Mouse (Mus musculus): ENCODE data around the gene Spats2l.

Gene Spats2l

DNA sequence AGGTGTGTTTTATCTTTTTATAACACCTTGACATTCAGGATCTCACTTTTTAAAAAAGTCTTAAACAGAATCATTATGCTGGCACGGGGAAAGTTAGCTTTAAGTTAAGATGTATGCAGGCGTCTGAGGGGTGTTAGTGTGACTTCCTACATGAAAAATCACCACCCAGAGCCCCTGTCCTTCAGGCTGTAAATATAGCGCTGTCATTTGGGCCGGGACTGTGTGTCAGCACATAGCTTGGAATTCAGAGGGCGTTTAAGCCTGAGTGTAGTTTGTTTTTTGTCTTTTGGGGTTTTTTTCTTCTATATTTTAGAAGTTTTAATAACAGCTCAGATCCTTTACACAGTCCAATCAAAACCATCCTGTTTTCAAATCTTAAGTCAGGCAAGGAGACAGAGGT, 115.8 kb downstream of the Spats2l start:
- no peak for DNase-seq (ENCODE audit: low spot score in 2 of 2)

DNA sequence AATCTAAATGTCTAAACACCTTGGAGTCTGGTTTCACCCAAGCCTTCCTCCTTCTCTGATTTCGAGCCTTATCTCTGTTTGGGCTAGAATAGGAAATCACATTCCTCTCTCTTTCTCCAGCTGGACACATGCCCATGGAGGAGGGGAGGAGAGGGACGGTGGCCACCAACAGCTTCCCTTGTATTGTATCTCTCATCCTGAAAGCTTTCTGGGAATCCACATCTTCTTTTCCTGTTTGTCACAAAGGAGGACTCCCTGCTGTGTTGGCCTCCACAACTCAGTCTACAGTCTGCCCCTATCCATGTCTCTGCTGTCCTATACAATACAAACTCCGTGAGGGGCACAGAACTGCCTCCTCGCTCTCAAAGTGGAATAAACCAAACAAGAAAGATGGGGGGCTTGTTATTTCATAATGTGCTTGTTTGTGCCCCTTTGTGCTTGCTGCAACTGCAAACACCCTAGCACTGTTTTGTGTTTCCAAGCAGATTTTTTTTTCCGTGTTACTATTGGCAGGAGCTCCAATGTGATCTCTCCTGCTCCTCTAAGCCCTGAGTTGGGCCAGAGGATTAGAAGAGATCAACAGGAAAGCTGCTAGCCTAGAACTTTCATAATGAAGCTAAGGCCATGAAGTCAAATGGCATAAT, 116.4 kb downstream of the Spats2l start:
- DNase-seq (ENCODE audit: low spot score in 2 of 2), result no peak

DNA sequence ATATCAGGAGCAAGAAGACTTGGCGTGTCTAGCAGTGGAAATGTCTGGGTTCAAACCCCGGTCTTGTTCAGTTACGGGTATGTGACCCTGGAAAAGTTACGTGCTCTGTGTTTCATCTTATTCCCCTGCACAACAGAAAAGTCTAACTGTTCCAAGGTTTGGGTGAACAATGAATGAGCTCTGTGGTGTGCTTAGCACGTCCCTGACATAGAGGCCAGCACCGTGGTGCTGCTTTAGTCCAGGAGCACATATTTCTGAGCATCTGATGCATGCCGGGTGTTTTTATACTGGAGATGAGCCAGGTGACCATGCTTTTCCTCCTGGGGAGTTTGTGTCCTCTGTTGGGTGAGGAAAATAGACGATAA, 116.9 kb downstream of the Spats2l start:
- no peak for DNase-seq (ENCODE audit: low spot score in 2 of 2)

DNA sequence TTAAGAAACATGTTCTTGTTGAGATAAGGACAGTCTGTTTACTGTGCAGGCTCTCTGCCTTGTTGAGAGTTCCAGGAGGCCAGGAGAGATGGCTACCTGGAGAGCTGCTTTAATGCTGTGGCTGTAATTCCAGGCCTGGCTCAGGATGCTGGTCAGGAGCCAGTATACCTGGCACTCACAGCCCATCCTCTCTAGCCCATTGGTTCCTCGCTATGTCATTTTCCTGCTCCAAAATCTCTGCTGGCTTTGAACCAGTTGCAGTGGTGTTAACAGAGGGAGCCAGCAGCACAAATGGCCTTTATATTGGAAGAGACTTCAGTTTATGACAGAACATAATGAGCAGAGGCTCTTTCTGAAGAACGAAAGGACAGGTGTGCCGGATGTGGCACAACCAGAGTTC, 127.5 kb downstream of the Spats2l start:
- DNase-seq (ENCODE audit: low spot score in 2 of 2), result no peak

DNA sequence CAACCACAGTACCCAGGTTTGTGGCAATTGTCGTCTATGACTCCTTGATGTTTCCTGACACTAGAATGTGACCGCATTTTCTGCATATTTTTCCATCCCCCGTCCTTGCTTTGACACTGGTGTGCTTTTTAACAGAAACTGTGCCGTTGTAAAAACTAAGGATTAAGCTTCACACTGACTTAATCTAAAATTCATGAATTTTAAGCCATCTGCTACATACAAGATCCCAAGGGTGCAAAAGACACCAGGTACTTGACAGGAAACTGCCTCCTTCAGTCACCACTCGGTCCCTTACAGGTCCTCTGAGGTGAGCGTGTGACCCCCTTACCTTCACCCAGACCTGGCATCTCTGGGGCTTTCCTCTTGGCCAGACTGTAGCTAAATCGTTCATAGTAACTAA, 129.8 kb downstream of the Spats2l start:
- DNase-seq (ENCODE audit: low spot score in 2 of 2), result no peak

DNA sequence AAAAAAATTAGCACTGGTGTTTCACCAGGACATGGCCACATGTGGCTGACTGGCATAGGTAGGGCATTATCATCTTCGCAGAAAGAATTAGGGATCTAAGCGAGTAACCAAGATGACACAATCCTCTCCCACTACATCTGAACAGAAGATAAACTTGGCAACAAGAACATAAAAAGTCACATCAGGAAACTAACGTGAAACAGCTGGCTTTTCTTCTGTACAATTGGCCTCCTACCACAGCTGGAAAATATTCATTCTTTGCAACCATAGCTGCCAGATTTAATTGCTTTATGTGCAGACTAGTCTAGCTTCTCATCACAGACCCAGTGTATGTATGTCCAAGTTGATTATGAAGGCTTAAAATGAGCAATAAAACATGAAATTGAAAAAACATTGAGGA, 131.9 kb downstream of the Spats2l start:
- no peak for DNase-seq (ENCODE audit: low spot score in 2 of 2)

DNA sequence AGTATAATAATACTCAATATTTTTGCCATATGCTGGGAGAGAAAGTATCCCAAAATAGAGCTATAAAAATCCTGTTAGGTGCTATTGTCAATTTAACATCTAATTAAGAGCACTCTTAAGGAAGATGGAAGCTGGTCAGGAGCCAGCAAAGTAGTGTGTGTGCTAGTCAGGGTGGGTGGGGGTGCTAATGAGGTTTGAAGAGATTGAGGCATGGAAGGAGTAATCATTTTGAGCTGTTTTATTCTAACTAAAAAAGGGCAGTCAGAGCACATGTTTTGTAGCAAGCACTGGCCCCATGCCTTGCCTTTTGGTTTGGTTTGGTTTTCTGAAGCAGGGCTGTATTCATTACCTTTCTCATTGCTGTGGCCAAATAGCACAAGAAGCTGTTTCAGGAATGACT, 132.3 kb downstream of the Spats2l start:
- DNase-seq (ENCODE audit: low spot score in 2 of 2), result no peak

DNA sequence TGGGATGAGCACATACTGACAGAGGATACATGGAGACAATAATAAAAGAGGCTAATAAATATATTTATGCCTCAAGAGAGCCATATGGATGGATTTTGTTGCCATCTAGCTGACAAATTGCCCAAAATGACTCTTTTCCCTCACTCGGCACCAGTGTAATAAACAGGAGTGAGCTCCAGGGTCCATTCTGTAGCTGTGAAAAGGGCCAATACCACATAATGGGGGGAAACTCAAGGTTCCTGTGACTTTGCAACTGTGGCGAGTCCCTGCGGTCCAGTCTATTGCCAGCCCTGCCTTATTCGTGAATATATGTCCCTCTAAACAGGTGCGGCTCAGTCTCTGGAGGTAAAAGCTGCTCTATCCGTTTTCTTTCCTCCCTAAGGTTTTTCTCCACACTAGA, 137.6 kb downstream of the Spats2l start:
- DNase-seq (ENCODE audit: low spot score in 2 of 2), result no peak

DNA sequence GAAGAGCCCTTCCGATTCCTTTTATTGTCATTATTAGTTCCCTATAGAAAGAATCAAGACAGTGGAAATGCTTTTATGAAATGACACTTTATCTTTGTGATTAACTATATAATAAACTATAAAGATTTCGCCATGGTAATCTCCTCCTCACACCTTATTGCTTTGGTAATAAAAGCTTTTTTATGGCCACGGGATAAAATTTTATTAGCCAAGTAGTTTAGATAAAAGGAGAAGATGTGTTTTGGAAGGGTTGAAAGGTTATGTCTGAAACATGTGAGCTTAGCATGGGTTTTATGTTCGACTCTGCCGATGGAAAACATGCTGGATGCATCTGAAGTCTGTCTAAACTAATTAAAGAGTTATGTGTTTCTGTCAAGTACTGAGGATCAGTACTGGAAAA, 143.4 kb downstream of the Spats2l start:
- DNase-seq (ENCODE audit: low spot score in 2 of 2), result no peak

DNA sequence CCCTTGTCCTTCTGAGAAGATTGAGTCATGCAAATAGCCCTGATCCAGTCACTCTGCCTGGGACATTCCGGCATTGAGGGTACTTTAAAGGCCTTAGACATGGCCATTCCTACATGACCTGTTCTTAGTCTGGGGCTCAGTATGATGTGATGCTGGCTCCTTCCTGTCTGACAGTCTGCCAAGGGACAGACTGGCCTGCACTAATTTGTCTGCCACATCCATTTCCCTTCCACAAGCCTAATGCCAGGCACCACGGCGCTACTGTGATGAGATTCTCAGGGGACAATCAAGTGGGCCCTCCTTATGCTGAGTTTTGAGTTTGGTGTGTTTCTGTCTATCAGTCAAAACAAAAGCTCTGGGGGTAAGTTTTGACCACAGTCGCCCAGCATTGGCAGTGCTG, 144.6 kb downstream of the Spats2l start:
- no peak for DNase-seq (ENCODE audit: low spot score in 2 of 2)

DNA sequence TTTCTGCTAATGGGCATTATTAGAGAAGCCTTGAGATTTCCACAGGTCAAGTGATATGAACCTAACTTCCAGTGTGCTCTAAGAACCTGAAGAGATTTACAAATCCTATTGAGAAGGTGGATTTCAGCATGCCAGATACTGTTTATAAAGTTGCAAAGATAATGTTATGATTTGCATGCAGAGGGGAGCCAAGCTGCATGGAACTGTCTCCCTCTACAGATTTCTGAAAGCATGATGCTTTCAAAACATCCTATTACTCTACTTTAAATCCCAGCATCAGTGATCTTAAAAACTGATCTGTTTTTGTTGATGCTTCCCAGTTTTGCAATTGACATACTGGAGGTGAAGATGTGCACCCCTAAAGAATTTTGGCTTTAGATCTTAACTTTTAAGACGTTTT, 160.3 kb downstream of the Spats2l start:
- DNase-seq (ENCODE audit: low spot score in 2 of 2), result no peak

DNA sequence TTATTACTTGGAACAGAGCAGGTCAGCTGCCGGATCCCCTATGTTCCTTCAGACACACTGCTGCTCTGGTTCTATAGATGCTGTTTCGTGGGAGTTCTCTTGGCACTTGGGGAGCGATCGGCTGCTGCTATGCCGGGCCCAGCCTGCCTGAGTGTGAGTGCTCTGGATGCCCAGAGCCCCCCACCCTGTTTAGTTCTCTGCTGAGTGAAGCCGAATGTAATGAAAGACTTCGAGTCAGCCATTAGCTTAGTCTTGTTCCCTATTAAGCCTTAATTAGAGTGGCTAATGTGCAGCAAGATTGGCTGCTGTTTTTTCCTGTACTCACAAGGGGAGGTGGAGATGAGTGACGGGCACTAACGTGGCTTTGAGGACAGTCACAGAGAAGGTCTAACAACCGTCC, 166.7 kb downstream of the Spats2l start:
- DNase-seq (ENCODE audit: low spot score in 2 of 2), result no peak

DNA sequence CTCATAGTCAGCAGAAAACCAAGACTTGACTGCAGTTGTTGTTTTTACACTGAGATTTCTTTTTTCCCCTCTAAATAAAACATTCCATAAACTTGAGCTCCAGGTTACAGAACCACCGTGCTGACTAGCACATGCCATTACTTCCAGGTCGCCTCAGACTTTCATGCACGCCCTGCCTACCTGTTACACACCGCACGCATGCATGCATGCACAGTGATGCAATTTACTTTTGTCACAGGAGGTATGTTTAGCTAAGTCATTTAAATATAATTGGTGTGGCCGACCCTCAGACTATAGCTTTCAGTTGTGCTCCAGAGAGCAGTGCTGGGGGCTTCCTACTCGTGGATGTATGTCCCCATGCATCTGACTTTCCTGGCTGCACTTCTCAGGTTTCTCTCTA, 167.1 kb downstream of the Spats2l start:
- DNase-seq (ENCODE audit: low spot score in 2 of 2), result no peak

DNA sequence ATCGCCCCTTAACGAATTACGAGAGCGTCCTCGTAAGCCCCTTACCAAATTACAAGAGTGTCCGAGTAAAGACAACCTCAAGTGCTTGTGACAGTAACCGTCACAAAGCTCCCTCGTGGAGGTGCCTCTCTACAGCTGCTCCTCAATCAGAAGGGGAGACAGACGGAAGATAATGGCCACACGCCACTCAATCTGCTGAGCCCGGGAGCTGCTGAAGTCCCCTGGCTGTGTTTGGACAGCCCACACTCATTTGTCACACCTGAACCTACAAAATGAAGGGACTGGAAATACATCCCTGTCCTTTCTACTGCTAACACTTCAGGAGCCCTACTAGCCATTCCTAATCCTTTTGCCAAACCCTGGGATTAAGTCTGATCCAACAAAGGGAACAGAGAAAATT, 167.8 kb downstream of the Spats2l start:
- DNase-seq (ENCODE audit: low spot score in 2 of 2), result no peak

DNA sequence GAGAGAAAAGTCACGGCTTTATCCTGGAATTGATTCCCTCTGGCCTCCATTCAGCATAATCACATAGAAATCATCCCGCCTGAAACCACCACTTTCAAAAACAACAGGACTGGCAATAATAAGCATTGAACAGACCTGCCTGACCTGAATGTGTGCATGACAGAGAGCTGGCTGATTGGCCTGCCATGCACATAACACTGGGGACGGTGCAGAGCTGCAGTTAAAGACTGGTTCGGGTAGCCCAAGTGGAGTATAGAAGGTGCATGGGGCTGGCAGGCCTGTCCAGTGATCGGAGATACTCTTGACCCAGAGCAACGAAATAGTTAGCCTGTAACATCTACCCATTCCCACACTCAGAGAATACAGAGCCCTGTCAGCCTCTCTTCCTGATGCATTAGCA, 168.3 kb downstream of the Spats2l start:
- DNase-seq (ENCODE audit: low spot score in 2 of 2), result no peak

DNA sequence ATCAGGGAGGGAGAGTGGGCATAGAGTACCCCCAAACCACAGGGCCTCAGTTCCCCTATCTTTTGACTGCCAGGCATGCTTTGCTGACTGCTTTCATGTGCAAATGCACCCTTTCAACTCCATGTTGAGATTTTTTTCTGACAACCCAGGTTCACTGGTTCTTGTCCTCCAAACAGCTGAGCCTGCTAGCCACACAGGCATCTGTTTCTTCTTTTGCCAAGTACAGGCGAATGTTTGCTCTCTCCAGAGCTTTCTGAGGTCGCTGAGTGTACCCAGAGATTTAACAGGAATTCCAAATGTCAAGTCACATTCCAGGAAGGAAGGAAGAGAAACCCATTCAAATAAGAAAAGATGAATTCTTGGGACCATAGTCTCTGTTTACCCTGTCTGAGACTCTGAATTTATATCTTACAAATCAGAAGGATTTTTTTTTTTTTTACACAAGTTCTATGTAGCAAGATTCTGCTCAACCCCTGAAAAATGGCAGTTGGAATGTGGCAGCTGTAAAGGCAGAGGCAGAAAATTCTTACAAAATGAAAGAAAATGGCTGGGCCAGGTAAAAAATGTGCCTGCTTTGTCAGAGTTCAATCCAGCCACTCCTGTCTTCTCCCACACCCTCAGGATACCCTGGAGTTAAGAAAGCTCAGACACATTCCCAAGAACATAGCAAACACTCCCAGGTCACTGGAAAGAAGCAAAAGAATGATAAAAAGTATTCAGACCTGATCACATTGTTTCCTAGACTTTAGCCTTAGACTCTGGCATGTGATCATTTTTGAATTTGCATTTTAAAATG, 173.8 kb downstream of the Spats2l start:
- DNase-seq (ENCODE audit: low spot score in 2 of 2), result no peak

DNA sequence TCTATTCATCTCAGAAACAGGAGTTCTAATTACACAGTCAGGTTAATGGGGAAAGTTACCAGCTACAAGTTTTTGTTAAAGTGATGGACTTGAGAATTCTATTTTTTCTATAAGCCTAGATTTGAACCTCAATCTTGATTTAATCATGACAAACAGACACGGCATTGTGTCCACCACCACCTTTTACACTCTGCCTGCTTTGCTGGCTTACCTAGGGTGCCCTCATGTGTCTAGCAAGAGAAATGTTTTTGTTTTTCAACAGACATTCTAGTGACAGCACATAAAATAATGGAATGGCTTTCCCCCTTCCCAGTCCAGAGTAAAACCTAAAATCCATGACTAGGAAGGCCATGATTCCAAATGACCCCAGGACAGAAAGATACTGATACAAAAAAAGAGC, 175.2 kb downstream of the Spats2l start:
- DNase-seq (ENCODE audit: low spot score in 2 of 2), result no peak

DNA sequence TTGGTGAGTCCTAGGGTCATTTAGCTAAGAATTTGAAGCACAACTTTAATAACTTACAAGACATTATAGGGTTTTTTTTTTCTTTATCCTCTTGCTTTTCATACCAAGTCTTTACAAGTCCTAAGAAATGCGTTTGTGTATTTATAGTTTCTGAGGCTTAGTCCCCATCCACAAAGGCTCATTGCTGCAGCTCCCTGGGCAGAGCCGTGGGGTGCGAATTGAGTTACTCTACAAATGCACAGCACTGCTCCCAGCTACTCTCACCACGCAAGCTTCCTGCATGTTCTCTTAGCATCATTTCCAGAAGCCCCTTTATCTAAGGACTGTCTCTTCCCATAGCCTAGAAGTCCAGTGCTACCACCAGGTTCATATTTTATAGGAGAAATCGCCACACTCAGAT, 175.8 kb downstream of the Spats2l start:
- no peak for DNase-seq (ENCODE audit: low spot score in 2 of 2)

DNA sequence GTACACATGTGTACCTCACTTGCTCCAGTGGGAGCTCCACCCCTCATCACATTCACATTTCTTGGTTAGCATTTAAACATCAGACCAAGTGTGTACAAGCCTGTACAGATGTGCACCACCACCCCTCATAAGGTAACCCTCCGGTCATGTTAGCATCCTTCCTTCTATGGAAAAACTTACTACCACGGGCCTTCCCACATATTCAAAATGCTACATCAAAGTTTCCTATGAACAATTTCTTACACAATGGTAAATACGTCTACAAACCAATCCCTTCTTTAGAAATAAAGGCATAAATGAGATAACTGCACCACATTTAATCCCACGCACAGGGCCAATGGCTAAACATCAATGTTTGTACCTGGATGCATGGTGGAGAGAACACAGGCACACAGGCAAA, 178.5 kb downstream of the Spats2l start:
- no peak for DNase-seq (ENCODE audit: low spot score in 2 of 2)

DNA sequence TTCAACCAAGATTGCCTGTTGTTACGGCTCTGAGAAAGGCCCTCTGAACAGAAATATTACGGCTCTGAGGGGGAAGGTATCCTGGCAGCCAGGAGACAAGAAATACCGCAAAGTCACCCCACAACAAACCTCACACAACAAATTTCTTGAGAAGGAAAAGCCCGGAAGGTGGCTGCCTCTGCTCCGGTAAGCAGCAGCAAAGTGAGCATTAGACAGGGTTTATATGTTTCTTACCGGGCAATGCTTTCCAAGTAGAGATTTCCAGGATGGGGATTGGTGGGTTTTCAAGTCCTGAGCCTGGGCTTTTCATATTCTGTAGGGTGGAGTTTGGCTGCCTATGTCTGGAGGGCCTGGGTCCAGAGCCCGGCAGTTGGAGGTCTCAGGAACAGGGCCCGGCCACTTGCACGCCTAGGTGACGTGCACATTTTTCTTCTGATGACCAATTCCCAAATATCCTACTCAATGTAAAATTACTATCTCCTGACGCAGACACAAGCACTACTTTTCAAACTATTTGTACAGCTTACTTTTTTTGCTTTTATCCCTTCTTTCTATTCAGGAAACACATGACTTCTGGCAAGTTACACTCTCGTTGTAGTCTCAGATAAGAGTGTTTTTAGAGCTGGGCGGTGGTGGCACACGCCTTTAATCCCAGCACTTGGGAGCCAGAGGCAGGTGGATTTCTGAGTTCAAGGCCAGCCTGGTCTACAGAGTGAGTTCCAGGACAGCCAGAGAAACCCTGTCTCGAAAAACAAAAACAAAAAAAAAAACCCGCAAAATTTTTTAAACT, 179.8 kb downstream of the Spats2l start:
- no peak for DNase-seq (ENCODE audit: low spot score in 2 of 2)

DNA sequence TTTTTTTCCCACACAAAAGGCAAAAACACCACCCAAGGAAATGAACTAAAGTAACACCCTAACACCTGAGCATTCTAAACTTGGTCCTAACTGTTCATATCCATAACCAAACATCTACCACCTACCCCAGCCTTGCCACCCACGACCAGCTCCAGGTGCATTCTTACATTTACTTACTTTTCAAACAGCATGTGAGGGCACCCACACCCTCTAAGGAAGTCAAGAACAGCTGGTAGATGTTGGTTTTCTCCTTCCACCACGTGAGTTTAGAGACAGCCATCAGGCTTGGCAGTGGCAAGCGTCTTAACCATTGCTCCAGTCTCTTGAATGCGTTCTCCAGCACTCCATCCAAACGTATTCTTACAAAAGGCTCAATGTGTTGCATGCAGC, 180.4 kb downstream of the Spats2l start:
- DNase-seq (ENCODE audit: low spot score in 2 of 2), result no peak

DNA sequence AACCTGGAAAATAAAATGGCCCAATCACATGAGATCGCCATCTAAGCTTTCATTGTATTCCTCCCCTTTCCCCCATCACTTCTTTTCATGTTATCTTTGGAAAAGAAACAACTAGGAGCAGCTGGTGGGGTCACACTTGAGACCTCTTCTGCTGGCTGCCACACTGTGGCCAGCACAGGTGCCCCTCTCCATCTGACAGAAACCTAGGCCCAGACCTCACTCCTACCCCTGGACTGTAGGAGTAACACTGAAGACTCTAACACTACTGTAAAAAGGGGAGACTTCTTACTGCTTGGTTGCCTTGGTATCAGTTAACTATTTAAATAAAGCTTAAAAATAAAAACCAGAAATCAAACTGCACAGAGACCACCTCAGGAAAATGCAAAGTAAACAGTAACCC, 181.8 kb downstream of the Spats2l start:
- DNase-seq (ENCODE audit: low spot score in 2 of 2), result no peak
